Mouse (Mus musculus) v-Abl transformed pro-B cells (cell line): ENCODE measurements around the gene Sco2.

ENCODE experiments used
- in situ Hi-C, 2 experiments: fragments of 400-800 bp; cut with MboI; formaldehyde crosslinking; loops; one replicate each; pipeline ENCODE4 v1.15.1; 2025; ENCODE audit not compliant: unreplicated experiment in 2 of 2

Sco2 gene

DNA sequence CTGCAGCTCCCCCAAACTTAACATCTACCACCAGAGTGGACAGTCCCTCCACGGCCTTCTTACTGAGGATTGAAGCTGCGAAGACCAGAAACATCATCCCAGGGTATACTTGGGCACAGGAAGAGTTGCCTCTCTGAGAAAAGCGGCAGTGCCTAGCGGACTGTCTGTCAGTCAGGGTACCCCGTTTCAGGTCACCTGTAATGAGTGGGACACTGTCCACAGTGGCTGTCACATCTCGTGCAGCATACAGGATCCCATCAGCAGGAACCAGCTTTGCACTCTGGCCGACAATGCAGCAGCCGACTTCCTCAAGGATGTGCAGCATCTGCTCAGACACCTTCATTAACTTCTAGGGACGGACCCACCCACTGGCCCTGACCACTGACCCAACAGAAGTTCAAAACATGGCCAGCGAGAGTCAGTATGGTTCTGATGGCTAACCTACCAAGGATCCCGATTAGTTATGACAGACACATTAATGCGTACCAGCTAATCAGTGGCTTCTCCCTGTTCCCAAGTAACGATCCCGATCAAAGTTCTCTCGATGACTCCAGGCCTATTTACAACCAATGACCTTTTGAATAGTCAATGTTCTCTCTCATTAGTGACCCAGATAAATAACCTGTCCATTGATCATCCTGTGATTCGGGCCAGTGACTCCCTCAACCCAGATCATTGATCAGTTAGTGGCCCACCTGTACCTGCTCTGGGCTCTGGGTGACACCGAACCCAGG lies 1.3 kb upstream of the Sco2 start:
- in situ Hi-C loops = loop anchor here (5.0 to 10.0 kb wide), 8 partner anchors 52 to 550 kb away; partner anchors contain the start of genes C730034F03Rik (in 1 of the 2), Chkb (in 1 of the 2), Cpt1b (in 1 of the 2) and Gm44502 (in 1 of the 2)

DNA sequence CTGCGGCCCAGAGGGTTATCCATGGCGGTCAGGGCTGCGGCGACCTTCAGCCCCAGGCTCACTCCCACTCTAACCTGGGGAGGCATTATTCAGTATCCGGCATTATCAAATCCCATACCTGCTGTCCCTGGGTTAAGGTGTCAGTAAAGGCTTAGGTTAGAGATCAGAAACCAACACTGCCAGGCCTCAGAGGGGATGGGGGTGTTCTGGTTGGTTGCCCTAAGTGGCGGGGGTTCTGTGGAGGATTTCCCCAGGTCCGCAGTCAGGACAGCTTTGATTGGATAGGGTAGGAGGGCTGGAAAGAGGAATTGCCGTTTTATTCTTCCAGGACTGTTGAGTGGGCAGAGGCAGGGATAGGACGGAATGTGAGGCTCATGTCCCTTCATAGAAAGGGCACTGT lies 694 bp upstream of the Sco2 start:
- in situ Hi-C loops = loop anchor here (5.0 to 10.0 kb wide), 7 partner anchors 53 to 550 kb away; partner anchors contain the start of genes C730034F03Rik (in 1 of the 2), Chkb (in 1 of the 2), Cpt1b (in 1 of the 2) and Gm44502 (in 1 of the 2)

DNA sequence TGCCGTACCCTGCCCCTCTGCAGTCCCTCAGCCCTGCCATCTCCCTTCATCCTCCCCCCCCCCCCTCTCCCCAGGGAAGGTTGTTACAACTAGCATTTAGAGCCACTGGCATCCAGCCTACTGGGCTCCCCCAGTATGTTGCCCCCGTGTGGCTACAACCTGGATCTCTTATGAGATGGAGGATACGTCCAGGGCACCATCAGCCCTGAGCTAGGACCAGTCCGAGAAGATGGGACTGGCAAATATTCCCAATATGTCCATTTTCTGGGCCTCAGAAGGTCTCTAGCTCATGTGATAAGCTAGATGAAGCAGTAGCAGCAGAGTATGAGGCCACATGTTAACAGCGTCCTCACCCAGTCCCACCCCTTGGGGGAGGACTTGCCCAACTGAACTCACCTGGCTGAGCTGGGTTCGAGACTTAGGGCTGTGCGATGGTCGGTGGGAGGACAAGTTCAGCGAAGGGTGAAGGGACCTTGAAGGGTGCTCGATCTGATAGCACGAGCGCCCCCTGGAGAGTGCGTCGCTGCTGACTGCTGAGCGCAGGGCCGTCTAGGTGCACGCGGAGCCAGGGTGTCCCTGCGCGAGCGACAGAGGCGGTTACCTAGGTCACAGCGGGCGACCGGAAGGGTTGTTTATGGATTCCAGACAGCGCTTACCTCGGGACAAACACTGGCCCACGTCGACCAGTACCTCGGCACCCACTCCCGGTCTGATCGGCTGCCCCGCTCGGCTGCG lies 452 bp downstream of the Sco2 start:
- in situ Hi-C loops = loop anchor here (5.0 to 10.0 kb wide), 7 partner anchors 54 to 548 kb away; partner anchors contain the start of genes C730034F03Rik (in 1 of the 2), Chkb (in 1 of the 2), Cpt1b (in 1 of the 2) and Gm44502 (in 1 of the 2)

DNA sequence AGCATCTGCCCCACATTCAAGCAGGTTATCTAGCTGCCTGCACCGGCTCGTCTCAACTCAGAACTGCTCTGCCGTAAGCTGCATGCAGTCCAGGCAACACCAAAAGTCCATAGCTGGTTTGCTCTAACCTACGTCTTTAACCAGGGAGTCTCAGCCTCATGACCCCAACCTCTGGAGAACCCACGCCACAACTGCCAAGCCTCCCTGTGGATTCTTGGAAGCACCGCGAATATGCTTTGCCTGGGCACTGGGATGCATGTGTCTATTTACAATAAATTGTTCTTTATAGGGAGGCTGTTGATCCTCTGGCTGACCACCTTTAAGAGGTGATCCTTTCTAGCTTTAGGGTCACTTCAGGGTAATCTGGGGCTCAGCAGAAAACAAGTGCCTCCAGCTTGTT lies 1.1 kb downstream of the Sco2 start:
- in situ Hi-C loops = loop anchor here (5.0 to 10.0 kb wide), 7 partner anchors 55 to 548 kb away; partner anchors contain the start of genes C730034F03Rik (in 1 of the 2), Chkb (in 1 of the 2), Cpt1b (in 1 of the 2) and Gm44502 (in 1 of the 2)

DNA sequence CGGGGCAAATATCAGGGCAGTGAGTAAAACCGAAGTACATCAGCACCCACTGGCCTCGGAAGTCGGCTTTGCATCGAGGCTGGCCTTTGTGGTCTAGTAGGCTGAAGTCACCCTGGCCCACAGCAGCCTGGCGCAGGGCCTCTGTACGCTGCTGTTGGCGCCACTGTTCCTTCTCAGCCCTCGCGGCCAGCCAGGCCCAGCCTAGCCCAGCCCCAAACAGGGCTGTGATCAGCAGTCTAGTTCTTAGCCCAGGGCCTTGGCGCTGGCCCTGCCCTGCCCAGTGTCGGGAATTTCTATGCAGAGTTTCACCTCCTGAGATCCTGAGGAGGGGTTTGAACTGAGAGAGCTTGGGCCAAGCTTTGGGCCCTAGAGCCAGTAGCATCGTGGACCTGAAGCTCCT lies 1.6 kb downstream of the Sco2 start:
- in situ Hi-C loops = loop anchor here (5.0 to 10.0 kb wide), 7 partner anchors 55 to 547 kb away; partner anchors contain the start of genes C730034F03Rik (in 1 of the 2), Chkb (in 1 of the 2), Cpt1b (in 1 of the 2) and Gm44502 (in 1 of the 2)

DNA sequence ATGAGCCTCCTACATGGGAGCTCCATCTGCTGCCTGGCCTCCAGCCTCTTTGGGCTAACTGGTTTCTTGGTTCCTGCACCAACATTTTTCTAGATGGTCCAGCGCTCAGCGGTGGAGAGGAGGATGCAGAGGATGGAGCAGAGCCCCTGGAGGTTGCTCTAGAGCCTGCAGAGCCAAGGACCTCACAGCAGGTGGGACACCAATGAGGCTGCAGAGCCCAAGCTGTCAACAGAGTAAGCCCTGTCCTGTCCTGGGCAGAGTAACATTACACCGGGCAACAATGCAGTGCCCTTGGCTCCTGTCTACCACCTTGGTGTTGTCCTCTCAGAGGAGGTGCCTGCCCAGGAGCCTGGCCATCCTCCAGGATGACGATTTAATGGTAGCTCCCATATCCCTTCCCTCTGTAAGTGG lies 8.5 kb downstream of the Sco2 start:
- in situ Hi-C loops = no loop called here

DNA sequence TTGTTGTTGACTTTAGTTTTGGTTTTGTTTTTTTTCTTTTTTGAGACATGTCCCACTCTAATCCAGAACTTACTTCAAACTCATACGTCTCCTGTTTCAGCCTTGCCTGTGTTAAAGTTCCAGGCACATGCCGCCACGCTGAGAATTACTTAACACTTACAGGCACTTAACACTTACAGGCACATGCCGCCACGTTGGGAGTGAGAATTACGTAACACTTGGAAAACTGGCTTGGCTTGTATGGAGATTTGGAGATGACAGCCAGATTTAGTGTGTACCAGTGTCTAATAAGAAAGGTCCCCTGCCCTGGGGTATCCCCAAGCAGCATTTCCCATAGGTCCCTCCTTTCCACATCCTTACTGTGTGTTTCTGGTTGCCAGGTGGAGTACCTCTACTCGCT lies 10.6 kb downstream of the Sco2 start:
- in situ Hi-C loops = no loop called here

DNA sequence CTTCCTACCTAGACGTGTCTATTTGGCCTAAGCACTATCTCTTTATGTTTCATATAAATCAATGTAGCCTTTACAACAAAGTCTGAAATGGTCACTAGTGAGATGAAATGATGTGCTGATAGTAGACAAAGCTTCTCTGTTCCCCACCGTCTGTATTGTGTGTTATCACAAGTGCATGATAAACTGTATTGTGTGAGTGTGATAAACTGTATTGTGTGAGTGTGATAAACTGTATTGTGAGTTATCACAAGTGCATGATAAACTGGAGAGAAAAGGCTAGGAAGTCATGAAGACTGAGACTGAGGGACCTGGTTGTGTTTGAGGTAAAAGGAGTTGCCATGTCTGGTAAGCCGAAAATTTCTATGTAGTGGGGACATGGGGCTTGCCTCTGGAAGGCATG lies 14.9 kb downstream of the Sco2 start:
- in situ Hi-C loops = loop anchor here in 1 of 2 experiments (10.0 kb wide), 1 partner anchor 144 kb away; the partner anchor contains the start of gene Ppp6r2

DNA sequence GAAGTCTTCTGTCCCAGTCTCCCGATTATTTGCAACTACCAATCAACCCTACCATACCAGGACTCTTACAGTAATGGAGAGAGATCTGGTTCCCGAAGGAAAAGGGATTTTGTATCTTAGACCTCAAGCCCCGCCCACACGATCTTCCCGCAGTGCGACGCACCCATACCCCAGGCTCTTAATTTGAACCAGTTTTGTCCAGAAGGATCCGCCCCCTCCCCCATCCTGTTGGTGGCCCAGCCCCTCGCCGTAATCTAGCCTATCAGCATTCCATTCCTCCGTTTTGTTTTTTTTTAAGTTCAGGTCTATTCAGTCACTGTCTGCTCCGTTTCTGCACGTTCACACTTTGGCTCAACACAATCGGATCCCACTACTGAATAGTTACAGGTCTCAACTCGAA lies 17.3 kb downstream of the Sco2 start:
- in situ Hi-C loops = loop anchor here in 1 of 2 experiments (10.0 kb wide), 1 partner anchor 142 kb away; the partner anchor contains the start of gene Ppp6r2

DNA sequence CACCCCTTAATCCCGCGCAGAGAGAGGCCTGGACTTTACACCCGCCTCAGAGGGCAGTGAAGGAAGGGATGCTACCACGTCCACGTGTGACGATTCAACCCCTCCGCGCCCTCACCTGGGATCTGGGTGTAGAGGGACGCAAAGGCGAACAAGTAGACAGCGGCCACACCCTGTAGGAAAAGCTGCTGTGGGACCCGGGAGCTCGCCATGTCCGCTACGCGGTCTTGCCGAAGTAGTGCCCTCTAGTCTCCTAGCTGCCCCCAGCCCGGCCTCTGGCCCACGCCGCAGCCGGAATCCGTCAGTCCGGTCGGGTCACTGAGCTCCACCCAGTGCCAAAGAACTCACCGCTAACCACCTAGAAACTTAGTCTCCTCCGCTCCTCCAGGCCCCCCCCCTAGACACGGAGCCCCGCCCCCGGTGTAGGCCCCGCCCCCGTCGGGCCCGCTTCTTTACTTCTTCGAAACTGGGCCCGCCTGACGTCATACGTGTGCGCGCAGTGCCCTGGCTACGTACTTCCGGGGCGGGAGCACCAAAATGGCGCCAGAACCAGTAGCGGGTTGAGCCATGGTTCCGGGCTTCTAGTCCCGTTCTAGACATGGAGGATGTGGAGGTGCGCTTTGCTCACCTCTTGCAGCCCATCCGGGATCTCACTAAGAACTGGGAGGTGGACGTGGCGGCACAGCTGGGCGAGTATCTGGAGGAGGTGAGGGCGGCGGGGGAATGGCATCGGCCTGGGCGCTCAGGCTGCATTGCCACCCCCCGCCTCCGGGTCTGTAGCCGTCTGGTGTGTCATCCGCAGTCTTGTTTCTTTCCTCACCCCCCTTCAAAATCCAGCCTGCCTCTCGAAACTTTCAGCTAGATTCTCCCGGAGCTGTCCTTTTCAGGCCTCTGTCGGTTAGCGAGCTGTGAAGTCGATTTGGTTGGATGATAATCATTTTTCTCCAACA lies 18.1 kb downstream of the Sco2 start, which contains the start of the genes Lmf2 and Ncaph2:
TSS of gene Lmf2 (minus strand) at position 419 of the 947 bp plus-strand sequence.
TSS of gene Ncaph2 (plus strand) at position 479 of the 947 bp plus-strand sequence.
- in situ Hi-C loops = loop anchor here in 1 of 2 experiments (10.0 kb wide), 1 partner anchor 141 kb away; the partner anchor contains the start of gene Ppp6r2

DNA sequence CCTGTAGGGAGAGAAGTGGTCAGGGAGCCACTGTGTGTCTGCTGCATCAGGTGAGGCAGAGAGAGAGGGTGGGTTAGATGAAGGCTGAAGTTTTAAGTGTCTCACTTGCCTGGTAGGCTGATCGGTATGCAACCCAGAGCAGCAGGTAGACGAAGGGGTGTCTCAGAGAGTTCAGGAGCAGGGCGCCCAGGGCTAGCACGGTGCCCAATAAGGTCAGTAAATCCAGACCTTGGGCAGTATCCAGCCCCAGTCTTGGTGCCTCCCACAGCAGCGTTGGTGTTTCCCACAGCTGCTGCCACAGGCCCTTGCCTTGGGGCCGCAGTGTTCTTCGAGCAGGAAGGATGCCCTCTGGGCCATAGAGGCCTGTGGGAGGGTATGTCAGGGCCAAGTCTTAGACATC lies 19.2 kb downstream of the Sco2 start:
- in situ Hi-C loops = loop anchor here in 1 of 2 experiments (10.0 kb wide), 1 partner anchor 140 kb away; the partner anchor contains the start of gene Ppp6r2

DNA sequence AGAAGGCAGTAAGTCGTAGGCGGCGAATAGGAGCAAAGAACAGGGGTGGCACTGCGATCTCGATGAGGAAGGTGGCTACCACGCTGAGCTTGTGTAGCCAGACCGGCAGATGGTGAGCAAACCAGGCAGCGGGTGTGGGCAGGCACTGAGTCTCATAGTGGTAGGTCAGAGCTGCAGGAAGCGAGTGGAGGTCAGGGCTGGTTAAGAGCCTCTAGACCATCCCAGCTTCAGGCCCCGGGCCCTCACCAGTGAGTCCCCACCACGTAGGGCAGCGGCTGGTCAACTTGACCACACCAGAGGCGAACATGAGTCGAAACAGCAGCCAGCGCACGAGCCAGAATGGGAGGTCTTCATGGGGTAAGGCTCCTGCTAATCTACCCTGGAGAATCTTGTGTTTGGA lies 19.8 kb downstream of the Sco2 start:
- in situ Hi-C loops = loop anchor here in 1 of 2 experiments (10.0 kb wide), 1 partner anchor 139 kb away; the partner anchor contains the start of gene Ppp6r2

DNA sequence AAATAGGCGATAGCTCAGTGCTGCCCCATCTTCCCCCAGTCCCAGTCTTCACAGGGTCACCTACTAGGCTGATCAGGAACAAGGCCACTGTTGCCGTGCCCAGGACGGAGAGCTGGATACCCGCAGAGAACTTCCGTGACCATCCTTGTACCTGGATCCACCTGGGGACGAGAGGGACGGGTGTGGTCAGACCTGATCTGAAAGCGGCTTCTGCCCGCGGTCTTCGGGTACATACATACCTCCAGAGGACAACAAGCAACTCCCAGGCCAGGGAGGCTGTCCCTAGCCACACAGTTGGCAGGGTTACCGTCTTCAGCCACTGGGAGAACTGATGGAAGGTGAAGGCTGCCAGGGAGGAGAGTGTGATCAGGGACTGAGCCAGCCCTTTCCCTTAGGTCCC lies 20.9 kb downstream of the Sco2 start:
- in situ Hi-C loops = loop anchor here in 1 of 2 experiments (10.0 kb wide), 1 partner anchor 138 kb away; the partner anchor contains the start of gene Ppp6r2

DNA sequence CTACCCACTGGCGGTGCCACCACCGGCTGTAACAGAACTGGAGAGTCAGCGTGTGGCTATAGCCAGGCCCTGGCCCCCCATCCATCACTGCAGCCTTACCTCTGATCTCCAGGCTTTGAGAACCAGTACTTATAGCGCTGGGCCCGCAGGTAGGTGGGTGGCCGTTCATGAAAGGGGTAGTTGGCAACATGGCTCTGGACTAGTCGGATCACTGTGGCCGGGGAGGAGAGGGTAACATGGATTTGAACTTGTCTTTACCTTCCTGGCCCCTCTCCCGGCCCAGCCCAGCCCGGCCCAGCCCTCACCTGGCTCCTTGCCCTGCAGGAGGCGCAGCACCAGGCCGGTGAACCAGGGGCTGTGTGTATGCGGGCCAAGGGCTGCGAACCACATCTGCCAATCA lies 21.6 kb downstream of the Sco2 start:
- in situ Hi-C loops = loop anchor here in 1 of 2 experiments (10.0 kb wide), 1 partner anchor 137 kb away; the partner anchor contains the start of gene Ppp6r2

DNA sequence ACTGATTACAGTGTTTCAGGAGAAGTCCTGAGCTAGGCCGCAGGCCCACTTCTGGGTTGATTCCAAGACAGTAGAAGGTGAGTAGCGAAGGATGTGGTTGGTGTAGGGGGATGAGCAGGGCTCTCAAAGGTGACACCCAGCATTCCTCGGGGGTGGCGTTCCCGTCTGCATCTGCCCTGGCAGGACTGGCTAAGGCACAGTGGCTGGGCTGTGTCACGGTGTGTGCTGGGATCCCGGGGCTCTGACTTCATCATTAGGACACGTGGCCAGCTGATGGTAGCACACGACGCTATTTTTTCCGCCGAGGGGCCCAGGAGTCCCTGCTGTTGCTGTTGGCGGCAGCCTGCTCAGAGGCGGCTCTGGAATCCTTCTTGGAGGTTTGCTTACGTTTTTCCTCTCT lies 22.3 kb downstream of the Sco2 start:
- in situ Hi-C loops = loop anchor here in 1 of 2 experiments (10.0 kb wide), 1 partner anchor 137 kb away; the partner anchor contains the start of gene Ppp6r2

DNA sequence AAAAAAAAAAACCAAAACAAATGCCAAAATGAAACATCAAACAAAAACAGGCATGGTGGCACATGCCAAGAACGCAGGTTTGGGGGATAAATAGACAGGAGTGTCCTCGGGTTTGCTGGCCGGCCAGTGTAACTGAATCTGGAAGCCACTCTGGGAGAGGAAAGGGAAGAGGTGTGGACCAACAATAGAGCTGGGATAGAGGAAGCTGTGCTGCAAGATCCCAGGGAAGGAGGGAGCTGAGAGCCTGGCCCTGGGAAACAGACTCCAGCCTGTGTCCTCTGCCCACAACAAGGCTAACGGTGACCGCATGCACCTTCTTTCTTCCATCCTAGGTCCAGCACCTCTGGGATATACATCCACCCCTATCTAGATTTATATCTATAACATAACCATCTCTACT lies 23.2 kb downstream of the Sco2 start:
- in situ Hi-C loops = loop anchor here in 1 of 2 experiments (10.0 kb wide), 1 partner anchor 136 kb away; the partner anchor contains the start of gene Ppp6r2

DNA sequence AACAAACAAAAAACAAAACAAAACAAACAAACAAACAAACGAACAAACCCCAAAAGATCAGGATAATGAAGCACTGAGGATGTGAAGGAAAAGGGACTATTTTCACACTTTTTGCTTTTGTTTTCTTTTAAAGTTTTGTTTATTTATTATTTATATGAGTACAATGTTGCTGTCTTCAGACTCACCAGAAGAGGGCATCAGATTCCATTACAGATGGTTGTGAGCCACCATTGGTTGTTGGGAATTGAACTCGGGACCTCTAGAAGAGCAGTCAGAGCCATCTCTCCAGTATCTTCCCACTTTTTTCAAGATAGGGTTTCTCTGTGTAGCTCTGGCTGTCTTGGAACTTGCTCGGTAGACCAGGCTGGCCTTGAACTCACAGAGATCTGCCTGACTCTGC lies 30.3 kb downstream of the Sco2 start:
- in situ Hi-C loops = loop anchor here in 1 of 2 experiments (5.0 kb wide), 1 partner anchor 36 kb away; no protein-coding TSS in a partner anchor

DNA sequence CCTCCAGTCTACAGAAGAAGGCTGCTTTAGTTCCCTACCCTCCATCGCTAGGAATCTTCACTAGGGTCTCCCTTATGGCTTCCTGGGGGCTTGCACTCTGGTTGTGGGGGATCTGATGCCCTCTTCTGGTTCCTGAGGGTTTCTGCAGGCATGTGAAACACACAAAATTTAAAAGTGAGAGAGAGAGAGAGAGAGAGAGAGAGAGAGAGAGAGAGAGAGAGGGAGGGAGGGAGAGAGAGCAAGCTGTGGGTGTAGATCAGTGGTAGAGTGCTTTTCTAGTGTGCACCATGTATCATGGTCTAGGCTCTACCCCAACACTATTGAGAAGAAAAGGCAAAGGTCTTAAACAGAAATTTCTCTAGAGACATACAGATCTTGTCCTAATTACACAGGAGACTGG lies 32.0 kb downstream of the Sco2 start:
- in situ Hi-C loops = loop anchor here in 1 of 2 experiments (5.0 kb wide), 1 partner anchor 34 kb away; no protein-coding TSS in a partner anchor

DNA sequence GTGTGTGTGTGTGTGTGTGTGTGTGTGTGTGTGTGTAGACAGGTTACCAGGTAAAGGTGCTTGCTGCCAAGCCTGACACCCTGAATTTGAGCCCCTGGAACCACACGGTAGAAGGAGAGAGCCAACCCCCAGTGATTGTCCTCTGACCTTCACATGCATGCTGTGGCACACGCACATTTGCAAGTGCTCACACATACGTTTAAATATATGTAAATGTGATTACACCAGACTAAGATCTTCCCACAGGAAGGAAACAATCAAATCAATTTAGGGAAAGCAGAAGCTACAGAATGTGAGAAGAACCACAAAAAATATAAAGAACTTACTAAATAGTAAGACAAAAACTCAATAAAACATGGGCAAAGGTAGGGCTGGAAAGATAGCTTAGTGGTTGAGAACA lies 33.5 kb downstream of the Sco2 start:
- in situ Hi-C loops = loop anchor here in 1 of 2 experiments (5.0 kb wide), 1 partner anchor 33 kb away; no protein-coding TSS in a partner anchor
